Mouse (Mus musculus) heart, postnatal 25 days (tissue): Measurements from ENCODE around the gene Cpt1a. TPM values are rescaled to one million over a fixed set of nuclear protein-coding genes. Genes with fewer than 3 reads are reported as not detected.

ENCODE experiments used
- DNase-seq: peaks from one replicate; pipeline ENCODE4 v3.0.0; 2022; ENCODE audit warnings: low spot score
- intact Hi-C: fragments of 180-260 bp; cut with DNase I; formaldehyde crosslinking; loops from one replicate; pipeline ENCODE4 v1.15.1; 2025
- total RNA-seq, 2 experiments: library from RNA; stranded (reverse); gene quantifications; 2 replicates each; pipeline ENCODE4 v1.2.3; 2021

Gene Cpt1a
- 10 to 100 TPM; 60.2 to 60.5 TPM for total RNA-seq

DNA sequence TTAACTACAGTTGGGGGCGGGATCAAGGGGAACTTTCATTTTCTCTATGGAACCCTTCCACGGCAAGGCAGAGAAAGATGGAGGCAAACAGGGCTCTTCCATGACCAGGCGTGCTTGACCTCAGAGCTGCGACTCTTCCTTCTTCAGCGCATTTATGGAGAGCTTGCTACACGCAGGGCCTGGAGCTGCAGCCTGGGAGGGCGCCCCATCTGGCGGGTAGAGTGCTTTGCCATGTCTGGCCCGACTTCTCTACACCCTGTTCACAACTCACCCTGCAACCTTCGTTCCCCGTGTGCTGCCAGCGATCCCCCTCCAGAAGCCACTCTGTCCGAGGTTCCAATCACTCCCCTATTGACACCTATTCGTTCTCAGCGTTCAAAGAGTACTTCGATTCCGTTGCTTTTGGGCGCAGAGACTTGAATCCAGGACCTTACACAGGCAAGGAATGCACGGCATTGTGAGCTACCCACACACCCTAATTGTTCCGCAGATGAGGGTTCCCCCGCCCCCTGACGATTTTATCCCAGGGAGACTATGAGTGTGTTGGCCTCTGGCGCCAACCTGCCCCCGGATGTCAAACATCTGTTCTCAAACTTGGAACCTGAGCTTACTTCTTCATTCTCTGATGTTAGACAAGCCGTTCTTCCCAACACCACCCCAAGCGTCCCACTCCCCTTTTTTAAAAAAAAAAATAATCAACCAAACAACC lies at the start of gene Cpt1a:
TSS of gene Cpt1a (plus strand) at position 74 of the 709 bp plus-strand sequence.
- intact Hi-C loops = loop anchor here (5.0 kb wide), 1 partner anchor 40 kb away; the partner anchor contains the start of genes Ighmbp2 and Mrpl21
- peak; percentile 47 for DNase-seq

DNA sequence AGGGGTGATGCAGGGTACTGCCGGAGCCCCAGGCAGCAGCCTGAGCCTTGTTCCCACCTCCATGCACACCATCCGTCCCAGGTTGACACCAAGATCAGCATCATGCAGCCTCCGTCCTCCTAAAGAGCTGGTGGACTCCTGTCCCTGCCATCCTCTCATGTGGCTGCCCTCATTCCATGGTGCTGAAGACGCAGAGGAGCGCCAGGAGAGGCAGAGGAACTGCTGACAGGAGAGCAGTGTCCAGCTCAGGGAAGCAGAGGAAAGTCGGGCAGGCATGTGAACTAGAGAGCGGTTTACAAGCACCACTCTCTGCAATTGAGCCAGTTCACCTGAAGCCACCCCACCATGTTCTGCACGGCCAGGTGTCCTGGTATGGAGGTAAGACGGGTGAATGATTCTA lies 48.8 kb upstream of the Cpt1a start:
- intact Hi-C loops = no loop called here
- no peak for DNase-seq

DNA sequence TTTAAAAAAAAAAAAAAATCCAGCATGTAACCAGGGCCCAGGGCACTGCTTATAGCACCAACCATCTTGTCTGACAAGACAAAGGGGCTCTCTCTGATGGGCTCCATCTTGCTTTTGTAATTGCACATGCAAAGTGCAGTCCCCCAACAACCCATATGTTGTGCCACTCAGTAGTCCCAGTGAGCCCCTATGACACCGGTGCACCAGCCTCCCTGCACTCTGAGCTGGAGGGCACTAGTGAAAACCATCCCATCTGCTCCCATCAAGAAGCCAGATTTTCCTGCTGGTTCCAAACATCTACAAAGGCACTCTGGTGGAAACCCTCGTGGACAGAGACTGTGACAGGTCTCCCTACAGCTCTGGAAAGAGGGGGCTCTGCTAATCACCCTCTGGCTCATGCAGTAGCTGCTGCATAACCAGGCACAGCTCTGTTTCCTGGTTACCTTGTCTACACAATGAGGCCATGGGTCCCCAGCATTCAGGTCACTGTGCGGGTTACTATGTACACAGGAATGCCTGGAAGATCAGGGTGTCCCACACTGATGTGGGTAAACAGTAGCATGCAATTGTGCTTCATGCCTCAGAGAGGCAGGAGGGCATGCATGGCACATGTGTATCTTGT lies 46.3 kb upstream of the Cpt1a start:
- no peak for DNase-seq
- intact Hi-C loops = no loop called here

DNA sequence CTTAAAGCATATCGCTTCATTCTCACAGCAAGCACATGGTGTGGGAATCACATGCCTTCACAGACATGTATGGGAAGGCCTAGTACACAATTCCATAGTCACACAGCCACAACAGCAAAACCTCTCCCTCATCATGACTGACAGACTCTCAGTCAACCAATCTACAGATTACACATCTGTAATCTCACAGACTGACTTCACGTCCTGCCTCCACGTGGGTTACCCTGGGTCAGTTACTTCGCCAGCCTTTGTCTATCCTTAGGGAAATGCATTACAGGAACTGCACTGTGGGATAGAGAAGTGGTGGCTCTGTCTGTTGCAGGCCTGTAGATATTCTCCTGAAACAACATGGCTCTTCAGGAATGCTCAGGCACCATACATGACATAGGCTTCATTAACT lies 40.2 kb upstream of the Cpt1a start:
- intact Hi-C loops = loop anchor here (5.0 kb wide), 1 partner anchor 40 kb away; the partner anchor contains the start of gene Cpt1a
- DNase-seq = no peak

DNA sequence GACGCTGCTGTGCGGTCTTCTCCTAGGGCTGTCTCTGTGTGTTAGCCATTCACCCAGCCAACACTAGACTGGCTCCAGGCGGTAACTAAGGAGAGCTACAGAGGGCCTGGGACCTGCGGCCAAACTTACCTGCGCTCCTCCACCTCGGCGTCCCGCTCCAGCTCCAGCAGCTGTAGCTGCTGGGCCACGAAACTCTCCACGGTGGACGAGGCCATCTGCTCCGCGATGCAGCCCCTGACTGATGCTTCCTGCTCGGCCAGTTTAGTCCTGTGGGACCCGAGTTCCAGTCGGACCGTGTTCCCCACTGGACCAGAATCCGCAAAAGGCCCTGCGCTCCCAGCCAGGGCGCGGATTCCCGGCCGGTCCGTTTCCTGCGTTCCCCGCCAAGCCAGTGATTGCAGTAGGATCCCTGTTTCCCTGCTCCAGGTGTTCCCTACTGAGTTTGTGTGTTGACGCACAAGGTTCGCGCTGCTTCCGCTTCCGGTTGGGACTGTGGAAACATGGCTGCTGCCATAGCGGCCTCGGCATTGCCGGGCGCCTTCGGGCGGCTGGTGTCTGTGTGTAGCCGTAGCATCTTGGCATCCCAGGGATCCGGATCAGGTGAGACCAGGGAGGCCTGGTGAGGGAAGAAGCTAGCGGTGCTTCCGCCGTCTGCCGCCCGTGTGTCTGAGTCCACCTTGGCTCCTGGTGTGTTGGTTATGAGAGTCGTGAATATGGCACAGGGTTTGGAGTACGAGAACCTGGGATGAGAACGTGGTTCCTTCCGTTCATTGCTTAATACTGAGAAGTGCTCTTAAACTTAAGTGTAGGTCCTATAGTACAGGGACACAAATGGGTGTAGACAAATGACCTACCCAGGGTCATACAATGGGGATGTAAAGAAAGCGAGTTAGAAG lies 39.3 kb upstream of the Cpt1a start, which contains the start of the genes Mrpl21 and Ighmbp2:
TSS of gene Mrpl21 (plus strand) at position 330 of the 896 bp plus-strand sequence.
TSS of gene Ighmbp2 (minus strand) at position 446 of the 896 bp plus-strand sequence.
- intact Hi-C loops = loop anchor here (5.0 kb wide), 1 partner anchor 39 kb away; the partner anchor contains the start of gene Cpt1a
- DNase-seq = peak; percentile 79

DNA sequence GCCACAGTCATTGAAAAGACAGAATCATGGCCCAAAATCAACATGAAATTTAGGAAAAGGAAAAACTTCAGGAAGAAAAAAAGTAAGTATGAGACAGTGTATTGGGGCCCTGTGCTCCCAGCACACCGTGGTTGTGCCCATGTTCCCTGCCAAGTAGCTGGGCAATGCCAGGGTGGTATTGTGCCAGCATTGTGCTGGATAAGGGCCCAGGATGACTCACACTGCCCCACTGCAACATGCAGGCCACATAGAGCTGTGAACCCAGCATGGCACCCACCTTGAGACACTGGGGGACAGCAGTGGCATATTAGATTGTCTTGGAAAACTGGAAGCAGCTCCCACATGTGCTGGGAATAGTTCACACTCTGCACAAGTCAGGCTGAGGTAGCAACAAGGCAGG lies 33.1 kb upstream of the Cpt1a start:
- intact Hi-C loops = no loop called here
- DNase-seq = no peak

DNA sequence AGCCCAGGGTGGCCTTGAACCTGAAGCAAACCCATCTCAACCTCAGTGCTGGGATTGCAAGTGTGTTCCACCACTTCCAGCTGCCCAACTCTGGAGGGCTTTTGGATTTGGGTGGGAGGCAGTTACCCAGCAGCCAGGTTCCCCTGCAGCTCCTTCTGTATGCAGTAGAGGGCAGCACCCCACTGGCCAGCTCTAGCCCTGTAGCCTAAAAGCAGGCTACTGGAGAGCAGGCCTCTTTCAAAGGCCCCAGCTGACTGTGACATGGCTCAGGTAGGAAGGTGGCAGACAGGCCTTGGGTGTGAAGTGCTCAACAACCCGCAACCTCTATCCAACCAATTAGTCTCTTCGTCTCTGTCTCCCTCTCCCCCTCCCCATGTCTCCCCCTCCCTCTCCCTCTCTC lies 30.1 kb upstream of the Cpt1a start:
- DNase-seq = peak; percentile 14
- intact Hi-C loops = loop anchor here (1.0 to 5.0 kb wide), 3 partner anchors 29 to 159 kb away; no protein-coding TSS in a partner anchor

DNA sequence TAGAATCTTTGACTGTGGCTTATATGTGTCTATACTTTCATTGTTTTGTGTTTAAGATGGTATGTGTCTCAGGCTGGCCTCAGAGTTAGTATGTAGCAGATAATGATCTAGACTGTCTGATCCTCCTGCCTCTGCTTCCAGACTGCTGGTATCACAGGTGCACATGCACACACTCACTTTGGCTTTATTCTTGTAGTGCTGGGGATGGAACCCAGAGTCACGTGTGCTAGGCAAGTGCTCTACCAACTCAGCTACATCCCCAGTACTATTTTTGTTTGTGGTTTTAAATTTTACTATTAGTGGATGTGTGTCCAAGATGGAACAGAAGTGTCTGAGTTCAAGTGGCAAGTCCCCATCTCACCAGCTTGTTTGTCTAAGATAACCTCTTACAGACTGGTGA lies 29.1 kb upstream of the Cpt1a start:
- intact Hi-C loops = loop anchor here (1.0 to 5.0 kb wide), 3 partner anchors 28 to 158 kb away; no protein-coding TSS in a partner anchor
- no peak for DNase-seq

DNA sequence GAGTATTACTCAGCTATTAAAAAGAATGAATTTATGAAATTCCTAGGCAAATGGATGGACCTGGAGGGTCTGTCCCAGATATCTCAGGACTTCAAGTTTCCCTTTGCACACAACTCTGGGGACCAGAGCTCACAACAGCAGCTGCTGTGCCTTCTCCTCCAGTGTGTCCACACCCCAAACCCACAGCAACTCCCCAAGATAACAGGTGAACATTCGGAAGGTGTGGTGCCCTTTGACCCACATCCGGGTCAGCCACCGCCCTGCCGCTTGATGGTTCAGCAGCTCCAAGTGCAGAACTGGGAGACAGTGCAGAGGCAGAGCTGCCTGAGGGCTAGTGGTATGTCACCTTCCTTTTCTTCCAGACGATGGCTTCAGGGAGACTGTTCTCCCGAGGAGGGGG lies 26.9 kb upstream of the Cpt1a start:
- DNase-seq = no peak
- intact Hi-C loops = no loop called here

DNA sequence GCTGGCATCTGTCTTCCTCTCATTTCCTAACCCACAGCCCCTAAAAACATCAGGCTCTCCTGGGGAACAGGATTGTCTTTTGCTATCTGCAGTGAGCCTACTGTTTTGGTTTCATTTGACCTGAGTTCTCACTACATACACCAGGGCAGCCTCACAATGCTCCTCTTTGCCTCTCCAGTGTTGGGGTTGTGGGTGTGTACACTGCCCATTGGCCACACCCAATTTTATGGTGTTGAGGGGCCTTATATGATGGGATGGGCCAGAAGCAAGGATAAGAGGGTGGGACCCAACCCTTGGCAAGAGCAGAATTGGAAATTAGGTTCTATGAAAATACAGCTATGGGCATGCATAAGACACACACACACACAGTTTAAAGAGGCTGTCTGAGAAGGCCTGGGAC lies 25.1 kb upstream of the Cpt1a start:
- intact Hi-C loops = no loop called here
- no peak for DNase-seq

DNA sequence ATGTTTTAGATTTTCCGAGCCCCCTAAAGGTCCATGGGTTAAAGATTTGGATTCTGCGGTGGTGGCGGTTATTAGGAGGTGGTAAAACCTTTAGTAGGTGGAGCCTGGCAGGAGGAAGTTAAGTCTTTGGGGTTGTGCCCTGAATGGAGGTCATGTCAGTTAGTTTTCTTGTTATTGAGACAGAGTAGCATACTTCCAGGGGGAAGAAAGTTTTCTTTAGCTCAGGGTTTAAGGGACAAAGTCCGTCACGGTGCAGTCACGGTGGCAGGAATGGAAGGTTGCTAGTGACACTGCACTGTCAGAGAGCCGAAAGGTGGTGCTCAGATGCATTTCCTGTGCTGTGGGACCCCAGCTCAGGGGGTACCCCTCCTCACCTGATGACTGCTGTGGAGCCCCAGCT lies 24.4 kb upstream of the Cpt1a start:
- intact Hi-C loops = no loop called here
- DNase-seq = no peak

DNA sequence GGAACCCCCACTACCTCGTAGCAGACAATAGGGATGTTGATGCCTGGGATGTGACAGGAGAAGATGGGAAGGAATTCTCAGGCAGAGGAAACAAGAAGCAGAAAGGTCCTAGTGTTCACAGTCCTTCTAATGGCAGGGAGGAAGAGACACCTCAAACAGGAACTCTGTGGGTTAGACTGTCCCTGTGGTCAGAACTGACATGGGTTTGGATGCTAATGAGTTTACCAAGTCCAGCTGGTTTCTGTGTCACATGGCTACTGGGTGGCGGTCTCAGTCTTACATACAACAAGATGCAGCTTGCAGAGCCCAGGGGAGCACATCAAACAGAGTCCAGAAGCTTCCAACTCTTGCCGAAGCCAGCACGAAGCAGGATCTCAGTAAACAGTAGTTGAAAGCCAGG lies 18.1 kb upstream of the Cpt1a start:
- no peak for DNase-seq
- intact Hi-C loops = no loop called here

DNA sequence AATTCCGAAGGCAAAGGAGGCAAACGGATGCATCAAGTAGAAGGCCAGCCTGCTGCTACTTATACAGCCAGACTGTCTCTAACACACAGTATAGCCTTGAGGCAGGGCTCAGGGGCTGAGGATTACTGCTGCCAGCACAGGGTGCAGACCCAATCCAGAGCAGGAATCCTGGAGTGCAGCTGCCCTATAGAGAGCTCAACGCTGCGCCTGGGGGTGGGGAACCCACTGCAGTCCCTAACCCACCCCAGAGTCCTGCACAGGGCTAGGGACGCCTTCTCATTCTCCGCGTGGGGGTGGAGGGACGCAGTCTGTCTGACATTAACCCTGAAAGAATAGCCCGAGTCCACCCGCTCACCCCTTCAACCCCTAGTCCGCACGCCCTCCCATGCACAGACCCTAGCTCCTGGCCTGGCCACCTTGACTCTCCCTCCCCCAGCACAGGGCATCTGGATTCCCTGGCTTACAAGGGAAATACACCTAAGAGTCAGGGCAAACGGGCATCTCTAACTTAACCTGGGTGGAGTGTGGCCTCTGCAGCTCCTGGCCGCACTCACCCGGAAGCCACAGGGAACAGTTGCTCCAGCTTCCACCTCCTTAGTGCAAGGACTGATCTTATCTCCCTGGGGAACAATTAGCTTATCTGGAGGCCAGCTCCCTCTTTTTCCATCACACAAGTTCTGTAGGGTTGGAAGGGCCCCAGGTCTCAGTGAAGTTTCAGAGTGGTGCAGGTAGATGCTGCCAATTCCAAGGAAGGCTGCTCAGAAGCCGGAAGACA lies 14.8 kb upstream of the Cpt1a start:
- DNase-seq = no peak
- intact Hi-C loops = no loop called here

DNA sequence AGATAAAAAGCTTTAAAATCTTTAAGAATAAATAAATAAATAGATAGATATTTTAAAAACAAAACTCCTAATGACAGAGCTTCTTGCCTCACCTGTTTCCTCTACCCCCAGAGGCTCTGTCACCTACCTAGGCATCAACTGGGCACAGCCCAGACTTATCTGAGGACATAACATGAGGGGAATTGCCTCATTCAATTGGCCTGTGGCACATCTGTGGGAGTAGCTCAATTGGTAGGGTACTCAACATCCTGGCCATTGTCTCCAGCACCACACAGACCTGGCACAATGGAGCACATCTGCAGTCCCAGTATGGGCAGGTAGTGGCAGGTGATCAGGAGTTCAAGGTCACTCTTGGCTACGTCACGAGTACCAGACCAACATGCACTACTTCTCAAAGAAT lies 2.8 kb upstream of the Cpt1a start:
- intact Hi-C loops = no loop called here
- DNase-seq = no peak

DNA sequence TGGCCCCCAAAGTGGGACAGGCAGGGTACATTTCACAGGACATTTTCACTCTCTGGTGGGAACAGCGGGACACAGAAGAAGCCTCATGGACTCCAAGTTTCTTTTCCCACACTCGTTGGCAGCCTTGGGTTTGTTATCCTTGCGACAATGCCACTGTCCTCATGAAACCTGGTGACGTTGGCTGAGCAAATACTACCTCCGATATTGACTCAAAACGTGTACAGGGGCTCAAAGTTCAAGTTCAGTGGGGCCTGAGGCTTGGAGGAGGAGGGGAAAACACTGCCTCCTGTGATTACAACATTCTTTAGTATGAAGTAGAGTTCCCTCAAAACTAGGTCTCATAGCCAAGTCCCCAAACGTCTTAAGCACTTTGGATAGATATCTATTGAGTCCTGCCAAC lies 2.0 kb upstream of the Cpt1a start:
- intact Hi-C loops = loop anchor here (2.0 to 5.0 kb wide), 2 partner anchors 27 to 38 kb away; partner anchors contain the start of genes Ighmbp2 and Mrpl21
- DNase-seq = no peak

DNA sequence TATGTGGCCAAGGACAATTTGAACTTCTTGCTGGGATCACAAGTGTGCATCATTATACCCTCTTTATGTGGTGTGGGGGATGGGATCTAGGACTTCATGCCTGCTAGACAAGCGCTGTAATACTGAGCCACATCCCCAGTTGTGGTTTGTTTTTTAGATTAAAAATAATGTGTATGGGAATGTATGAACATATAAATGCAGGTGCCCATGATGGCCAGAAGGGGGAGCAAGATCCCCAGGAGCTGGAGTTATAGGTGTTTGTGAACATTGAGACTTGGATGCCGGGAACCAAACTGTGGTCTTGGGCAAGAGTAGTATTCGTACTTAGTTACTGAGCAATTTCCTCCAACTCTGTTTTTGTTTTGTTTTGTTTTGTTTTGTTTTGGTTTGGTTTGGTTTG lies 1.3 kb upstream of the Cpt1a start:
- intact Hi-C loops = loop anchor here (2.0 to 5.0 kb wide), 2 partner anchors 28 to 38 kb away; partner anchors contain the start of genes Ighmbp2 and Mrpl21
- no peak for DNase-seq

DNA sequence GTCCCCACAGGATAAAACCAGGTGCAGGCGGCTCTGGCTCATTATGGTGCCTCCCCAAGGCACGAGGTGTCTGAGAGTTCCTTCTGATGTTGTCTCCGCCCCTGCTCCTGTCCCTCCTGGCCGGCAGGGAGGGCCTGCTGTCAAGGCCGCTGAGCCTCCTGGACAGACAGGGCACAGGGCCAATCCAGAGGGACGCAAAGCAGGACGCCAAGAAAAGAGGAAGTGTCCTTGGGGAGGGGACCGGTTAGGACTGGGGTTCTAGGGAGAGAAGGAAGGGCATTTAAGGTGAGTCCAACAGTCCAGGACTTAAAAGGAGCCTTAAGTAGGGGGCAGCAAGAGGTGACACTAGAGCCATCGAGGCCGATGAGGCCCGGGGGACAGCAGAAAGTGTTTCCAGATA lies 517 bp upstream of the Cpt1a start:
- DNase-seq = peak; percentile 69
- intact Hi-C loops = loop anchor here (2.0 to 5.0 kb wide), 2 partner anchors 29 to 39 kb away; partner anchors contain the start of genes Ighmbp2 and Mrpl21

DNA sequence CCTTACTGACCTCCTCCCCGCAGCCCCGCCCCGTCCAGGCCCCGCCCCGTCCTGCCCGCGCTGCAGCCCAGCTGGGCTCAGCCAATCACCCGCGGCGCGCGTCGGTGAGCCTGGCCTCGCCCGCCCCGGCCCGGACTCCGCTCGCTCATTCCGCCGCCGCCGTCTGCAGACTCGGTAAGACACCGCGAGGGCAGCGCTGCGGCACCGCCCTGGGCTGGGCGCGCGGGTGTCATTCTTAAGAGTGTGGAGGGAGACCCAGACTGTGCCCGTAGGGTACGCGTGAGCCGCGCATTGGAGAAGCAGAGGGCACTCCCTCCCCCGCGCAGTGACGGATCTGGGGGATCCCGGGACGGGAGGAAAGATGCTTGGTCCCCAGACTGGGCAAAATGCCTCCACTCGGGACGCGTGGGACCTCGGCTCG lies 1.1 kb downstream of the Cpt1a start:
- peak; percentile 78 for DNase-seq
- intact Hi-C loops = loop anchor here (5.0 kb wide), 1 partner anchor 41 kb away; the partner anchor contains the start of genes Ighmbp2 and Mrpl21

DNA sequence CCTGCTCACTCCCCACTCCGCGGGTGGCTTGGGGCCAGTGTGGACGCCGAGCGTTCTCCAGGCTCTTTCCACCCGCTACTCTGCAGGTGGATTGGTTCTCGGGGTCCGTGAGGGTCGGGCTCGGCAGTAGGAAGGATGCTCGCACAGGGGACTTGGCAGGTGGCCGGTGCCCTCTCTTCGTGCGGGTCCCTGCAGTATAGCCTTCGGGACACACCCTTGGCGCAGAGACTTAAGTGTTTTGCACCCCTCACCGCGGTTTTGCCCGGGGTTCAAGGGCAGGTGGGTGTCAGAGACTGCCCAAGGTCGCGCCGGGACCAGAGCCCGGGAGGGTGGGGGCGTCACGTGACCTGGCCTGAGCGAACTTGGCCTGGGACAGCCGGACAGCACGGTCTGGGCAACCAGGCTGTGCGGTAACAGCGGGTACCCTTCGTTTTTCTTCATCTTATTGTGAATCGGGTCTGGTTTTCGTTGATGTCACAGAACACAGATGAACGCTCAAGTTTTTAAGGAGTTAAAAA lies 1.7 kb downstream of the Cpt1a start:
- intact Hi-C loops = loop anchor here (5.0 kb wide), 1 partner anchor 42 kb away; the partner anchor contains the start of genes Ighmbp2 and Mrpl21
- peak; percentile 67 for DNase-seq
